Mouse (Mus musculus) layer of hippocampus, postnatal 36 days (tissue): ENCODE measurements around the gene Kcnma1. TPM values are rescaled to one million over a fixed set of nuclear protein-coding genes. Genes with fewer than 3 reads are reported as not detected.

Source experiments
- DNase-seq, 2 experiments: peaks; one replicate each; pipeline ENCODE4 v3.0.0; 2022
- total RNA-seq, 2 experiments: library from RNA; stranded (reverse); gene quantifications; 2 replicates each; pipeline ENCODE4 v1.2.3; 2021

Kcnma1 gene
- total RNA-seq, result 100 to 1,000 TPM; 138 to 151 TPM

DNA sequence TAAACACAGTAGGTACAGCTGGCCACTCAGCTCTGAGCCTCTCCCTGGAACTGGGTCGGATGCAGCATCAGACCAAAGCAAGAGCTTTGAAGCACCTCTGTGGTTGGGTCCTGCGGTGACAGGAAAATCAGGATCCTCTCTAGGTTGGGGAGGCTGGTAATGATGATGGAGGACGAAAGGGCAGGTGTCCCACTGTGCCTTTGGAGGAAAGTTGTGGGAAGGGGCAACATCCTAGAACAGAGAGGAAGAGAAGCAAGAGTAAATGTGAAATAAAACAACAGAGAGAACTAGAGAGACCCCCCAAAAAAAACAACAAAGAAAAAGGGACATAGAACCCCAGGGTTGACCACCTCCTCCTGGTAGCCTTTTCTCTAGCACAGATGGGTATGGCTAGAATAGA is at the start of gene Kcnma1:
TSS of gene Kcnma1 (minus strand) at position 101 of the 400 bp plus-strand sequence.
- DNase-seq, result no peak

- DNase-seq, result peak in 1 of 2 experiments; percentile 13
These were observed 45.5 kb upstream of the Kcnma1 start for GRCm38 (mm10) chr14:24059747-24060146.

DNA sequence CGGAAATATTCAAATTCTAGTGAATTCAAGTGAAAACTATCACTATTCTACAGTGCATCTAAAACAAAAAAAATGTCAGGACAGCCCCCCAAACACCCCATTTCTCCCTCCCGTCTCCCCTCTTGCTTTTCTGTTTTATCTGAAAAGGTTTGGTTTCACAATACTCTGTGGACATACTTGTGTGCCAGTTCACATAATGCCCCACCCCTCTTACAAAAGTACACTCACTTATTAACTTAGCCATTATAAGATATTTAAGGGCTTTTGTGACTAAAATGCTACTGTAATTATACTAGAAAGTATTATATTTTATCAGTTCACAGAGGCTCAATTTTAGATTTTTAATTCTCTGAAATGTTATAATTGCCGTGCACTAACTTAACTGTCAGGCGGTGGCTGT is 45.0 kb upstream of the Kcnma1 start:
- DNase-seq, result no peak

DNA sequence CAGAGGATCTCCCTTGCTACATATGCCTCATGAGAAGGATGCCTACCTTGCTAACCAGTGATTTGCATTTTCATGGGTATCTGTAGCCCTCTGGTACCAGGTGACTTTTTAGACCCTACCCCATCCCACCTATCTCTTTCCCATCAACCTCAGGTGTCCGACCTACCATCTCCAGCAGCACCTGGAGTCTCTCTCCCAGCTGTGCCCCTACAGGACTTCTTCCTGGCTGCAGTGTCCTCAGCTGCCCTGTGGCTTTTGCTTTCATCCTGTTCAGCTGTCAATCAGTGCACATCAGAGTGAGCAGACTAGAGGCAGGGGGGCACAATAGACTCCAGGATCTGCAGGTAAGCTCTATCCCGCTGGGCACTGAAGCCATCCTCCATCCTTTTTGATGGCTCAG is 37.5 kb upstream of the Kcnma1 start:
- no peak for DNase-seq

DNA sequence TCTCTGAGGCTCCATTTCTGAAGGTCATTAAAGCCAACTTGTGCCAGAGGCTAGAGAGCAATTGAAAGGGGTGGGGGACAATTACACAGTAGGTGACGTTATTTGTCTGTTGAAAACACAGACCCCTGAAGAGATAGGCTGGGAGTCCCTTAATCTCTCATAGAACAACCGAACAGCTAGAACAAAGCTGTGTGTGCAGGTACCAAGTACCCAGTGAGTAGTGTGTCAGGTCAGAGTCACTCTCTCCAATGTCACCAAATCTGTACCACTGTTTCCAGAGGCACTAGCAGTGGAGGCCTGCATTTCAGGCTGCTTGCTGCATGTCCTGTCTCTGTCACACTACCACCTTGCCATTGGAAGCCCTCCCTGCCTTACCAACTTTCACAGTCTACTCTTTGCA is 22.3 kb upstream of the Kcnma1 start:
- DNase-seq, result no peak

DNA sequence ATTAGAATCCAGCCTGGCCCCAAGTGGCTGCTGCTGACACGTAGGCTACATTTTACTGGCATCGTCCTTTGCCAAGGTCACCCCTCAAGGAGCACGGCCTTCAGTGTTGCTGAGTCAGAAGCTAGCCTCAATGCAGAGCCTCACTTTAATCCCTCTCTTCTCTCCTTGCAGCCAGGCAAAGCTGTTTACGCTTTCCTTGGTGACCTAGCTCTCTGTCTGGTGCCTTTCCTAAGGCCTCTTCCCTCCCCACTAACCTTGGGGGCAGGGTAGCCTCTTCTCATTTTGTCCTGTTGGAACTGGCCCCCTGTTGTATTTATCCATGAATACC is 21.9 kb upstream of the Kcnma1 start:
- DNase-seq, result no peak

DNA sequence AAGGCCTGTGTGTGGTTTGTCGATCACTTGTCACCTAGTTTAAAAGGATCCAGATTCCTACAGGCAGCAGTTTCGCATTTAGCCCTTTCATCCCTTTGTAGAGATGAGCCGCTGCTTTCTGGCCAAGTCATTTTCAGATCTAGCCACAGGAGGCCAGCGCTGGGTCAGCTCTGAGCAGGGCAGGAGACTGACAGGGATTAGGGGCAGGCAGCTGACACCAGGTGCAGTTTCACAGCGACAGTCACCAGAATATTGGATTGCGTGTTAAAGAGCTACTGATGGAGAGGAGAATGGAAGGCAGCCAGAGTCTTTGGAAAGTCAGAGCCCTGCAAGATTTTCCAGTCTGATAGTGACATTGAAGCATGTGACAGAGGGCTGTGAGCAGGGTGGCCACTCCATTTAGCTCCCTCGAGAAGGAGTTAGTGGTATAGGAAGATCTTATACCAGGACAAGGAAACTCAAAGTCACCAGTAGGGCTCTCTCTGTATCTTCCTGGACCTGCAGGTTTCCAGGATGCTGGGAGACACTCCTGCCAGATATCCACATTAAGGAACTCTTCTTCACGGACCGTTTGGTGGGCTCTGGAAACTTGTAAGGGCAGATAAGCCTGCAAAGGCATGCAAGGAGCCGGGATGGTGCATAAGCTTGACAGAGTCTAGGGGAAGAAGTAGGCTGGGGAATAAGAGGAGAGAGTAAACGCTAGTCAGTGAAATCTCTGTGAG is 21.4 kb upstream of the Kcnma1 start:
- DNase-seq, result no peak

DNA sequence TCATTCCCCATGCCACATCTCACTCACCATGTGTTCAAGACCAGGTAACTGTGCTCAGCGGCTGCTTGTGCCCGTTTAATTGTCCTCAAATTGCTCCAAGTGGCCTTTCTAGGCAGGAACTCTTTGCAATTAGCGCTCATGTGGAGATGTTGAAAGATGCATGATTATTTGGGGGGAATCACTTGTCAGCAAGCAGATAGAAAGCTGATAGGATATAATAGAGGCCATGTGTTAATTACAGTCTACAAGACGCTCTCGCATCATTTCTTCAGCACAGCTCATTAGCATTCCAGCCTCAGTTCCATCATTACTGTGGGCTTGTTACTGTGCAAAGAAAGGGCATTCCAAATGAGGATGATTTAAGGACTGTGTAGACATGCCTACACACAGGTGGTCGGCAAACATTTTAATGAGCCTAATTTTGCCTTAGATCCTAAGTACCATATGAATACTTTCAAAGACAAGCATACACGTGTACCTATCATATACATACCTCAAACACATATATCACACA is 18.6 kb upstream of the Kcnma1 start:
- DNase-seq, result no peak

GRCm38 (mm10) chr14:24032201-24032600 is 17.9 kb upstream of the Kcnma1 start:
- no peak for DNase-seq

GRCm38 (mm10) chr14:24020718-24021117 is 6.4 kb upstream of the Kcnma1 start:
- DNase-seq, result no peak

DNA sequence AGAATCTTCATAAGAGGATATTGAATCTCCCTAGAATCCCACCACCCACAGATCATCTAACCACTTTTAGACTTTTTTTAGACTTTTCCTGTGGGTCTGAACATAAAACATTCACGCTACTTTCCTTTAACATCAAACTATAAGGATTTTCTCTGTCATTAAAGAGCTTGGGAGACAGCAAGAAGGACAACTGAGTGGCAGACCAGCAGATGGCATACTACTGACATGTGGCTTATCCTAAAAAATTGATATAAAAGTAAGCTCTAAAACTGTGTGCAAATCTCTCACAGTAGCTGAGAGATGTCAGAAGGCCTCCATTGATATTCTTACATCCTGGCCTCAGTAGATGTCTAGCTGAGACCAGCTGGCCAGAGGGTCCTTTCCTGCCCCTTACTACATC is 4.3 kb downstream of the Kcnma1 start:
- no peak for DNase-seq

- DNase-seq, result peak; percentile 79 to 84
These were observed 6.0 kb downstream of the Kcnma1 start for GRCm38 (mm10) chr14:24008252-24008651.

GRCm38 (mm10) chr14:24006276-24006675 is 8.0 kb downstream of the Kcnma1 start:
- DNase-seq, result no peak

DNA sequence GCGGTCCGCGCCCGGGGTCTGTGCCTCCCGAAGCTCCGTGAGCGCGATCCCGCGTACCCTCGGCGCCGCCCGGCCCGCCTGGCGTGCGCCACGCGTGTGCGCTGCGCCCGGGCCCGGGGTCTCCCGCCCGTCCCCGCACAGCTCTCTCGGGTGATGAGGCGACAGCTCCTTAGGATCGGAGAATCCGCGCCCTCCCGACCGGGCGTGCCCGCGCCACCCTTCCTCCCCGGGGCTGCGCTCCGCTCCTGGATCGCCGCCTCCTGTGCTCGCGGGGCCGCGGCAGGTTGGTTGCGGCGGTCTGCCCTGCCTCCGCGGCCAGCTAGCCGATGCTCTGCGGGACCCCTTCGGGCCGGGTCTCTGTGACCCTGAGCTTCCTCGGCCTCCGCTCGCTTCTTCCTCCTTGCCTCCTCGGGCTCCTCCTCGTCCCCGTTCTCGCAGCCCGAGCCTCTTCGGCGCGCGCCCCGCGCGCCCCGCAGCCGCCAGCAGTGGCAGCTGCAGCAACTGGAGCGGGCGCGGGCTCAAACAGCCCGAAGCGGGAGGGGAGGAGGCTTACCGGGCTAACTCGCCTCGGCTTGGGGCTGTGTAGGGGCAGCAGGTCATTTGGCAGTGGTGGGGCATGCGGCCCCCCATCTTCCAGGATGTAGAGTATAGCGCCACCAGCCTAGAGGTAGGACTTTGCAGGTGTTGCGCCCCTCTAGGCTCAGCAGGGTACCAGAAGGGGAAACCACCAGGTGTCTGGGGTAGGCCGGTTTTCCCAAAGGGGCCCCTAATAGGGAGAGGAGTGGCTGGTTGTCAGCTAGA is 9.6 kb downstream of the Kcnma1 start:
- DNase-seq, result peak; percentile 69 to 71

- DNase-seq, result peak; percentile 65 to 72
These were observed 10.6 kb downstream of the Kcnma1 start for GRCm38 (mm10) chr14:24003450-24004381.

DNA sequence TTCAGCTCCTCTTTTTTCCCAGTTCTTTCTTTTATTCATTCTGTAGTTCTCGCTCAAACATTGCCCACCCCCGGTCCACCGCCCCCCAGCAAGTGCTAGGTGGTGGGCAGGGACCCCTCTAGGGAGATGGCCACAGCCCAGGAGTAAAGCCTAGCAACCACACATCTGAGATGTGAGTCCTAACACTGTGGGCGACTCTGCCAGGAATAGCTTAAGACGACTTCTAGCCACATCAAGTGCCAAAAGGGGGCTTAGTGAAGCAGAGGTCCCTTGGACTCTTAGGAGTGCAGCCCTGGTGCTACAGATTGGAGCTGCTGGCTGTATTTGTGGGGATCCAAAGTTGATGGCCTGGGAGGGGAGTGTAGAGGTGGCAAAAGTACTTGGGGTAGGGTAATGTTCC is 11.6 kb downstream of the Kcnma1 start:
- no peak for DNase-seq

- DNase-seq, result no peak
These were observed 16.4 kb downstream of the Kcnma1 start for GRCm38 (mm10) chr14:23997912-23998311.

DNA sequence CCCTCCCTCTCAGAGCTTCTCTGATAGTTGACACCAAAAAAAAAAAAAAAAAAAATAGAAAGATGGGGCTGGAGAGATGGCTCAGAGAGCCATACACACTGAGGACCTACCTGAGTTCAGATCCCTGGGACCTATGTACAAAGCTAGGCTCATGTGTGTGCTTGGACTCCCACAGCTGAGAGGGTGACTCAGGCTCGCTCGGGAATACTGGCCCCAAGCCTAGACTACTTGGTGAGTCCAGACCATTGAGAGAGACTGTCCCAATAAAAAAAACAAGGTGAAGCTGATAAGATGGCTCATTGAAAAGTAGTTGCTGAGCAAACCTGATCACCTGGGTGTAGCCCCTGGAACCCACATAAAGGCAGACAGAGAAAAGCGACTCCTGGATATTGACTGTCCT is 18.5 kb downstream of the Kcnma1 start:
- DNase-seq, result no peak

DNA sequence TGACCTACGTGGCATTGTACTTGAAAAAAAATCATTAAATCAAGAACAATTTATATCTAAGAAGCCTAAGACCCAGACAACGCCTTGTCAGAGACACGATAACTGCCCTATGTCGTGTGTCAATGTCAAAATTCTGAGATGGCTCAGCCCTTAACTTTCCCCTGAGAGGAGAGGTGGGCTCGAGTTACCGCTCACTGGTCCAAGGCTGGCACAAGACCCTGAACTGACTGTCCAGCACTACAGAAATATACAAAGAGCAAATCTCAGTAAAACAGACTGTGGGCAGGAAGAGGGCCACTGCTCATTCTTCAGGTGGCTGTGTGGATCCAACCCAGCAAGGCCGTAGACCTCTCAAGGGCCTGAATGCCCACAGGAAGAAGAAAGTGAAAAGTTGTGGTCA is 23.4 kb downstream of the Kcnma1 start:
- DNase-seq, result no peak

DNA sequence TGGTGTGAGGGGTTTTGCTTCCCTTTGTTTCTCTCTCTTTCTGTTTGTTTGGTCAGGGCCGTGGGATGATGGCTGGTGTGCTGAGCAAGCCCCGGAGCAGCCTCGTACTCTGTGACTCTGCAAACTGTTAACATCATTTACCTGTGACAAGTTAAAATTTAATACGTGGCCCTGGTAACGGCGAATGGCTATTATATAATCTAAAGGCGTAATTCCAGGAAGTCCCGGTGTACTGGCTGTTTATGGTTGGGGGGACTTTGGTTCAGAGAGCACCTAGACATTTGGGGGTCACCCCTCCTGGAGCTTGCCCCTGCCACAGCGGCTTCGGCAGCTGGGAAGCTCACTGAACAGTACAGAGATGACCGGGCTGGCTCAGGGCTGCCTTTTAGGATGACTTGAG is 24.6 kb downstream of the Kcnma1 start:
- DNase-seq, result no peak

- DNase-seq, result peak; percentile 36 to 51
These were observed 32.1 kb downstream of the Kcnma1 start for GRCm38 (mm10) chr14:23982205-23982604.

DNA sequence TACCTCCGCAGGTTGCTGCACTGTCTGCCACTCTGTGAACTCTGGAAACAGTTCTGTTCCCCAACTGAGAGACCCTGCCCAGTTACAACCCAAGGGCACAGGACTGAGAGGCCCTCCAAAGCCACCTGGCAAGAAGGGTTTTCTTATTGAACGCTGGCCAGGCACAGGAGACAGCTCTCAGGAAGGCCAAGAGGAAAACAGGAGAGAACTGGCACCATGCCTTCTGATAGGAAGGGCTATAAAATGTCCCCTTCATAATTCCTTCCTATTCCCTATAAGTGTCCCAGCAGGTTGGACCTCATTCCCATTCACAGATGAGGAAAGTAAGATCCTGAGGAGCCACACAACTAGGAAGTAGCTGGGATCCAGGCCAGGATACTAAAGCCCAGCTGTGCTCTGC is 39.6 kb downstream of the Kcnma1 start:
- no peak for DNase-seq

- DNase-seq, result no peak
These were observed 47.8 kb downstream of the Kcnma1 start for GRCm38 (mm10) chr14:23966471-23966870.
